Mouse (Mus musculus) olfactory bulb, adult 2 months (tissue): ENCODE data around the gene Vmn2r3.

Experiments used
- CTCF ChIP-seq: fragments of 200-500 bp; IDR thresholded peaks from 2 replicates; pipeline ENCODE4 v1.5.1; 2012; ENCODE audit warnings: low read depth, mild to moderate bottlenecking, low read length, moderate library complexity; ENCODE audit not compliant: insufficient read depth
- POLR2A ChIP-seq: fragments of 200-500 bp; IDR thresholded peaks from 2 replicates; pipeline ENCODE4 v1.6.1; 2012; ENCODE audit warnings: mild to moderate bottlenecking, low read depth, low read length, moderate library complexity; ENCODE audit not compliant: insufficient read depth

GRCm38 (mm10) chr3:64265762-64266112, 23.8 kb downstream of the Vmn2r3 start:
- TF ChIP-seq CTCF (no peak), POLR2A (no peak)
